Mouse (Mus musculus): Measurements from ENCODE around the gene Ambra1.

The Ambra1 gene

DNA sequence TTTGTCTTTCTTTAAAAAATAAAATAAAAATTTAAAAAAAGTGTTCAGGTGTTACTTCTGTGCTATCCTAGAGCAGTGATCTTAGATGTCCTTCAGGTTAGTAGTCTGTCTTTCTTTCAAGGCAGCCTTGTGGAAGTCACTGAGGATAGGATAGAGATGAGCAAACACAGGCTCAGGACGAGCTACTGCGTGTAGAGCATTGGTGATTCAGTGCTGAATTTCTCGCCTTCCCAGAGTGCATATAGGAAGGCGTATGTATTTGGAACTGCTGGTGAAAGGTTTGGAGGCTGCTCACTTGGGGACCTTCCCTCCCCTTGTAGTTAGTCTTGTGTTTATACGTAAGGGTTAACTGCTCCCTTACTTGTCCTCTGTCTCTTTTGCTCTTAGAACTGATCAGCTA is 5.3 kb downstream of the Ambra1 start:
- DNase-seq (ENCODE audit: low spot score in 2 of 2) = no peak

DNA sequence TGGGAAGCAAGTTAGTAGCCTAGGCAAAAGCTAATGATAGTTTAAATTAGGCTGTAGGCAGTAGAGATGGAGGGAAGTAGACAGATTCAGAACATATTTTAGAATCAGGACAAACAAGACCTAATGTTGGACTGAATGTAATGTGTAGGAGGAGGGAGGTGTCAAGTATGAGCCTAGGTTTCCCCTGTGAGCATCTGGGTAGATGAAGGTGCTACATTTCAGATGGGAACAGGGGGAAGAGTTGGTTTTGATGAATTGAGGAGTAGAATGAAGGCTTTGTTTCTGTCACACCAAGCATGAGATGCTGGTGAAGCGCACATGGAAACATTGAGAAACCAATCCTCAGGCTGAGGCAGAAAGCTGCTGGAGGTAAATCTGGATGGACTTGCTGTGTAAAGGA is 9.7 kb downstream of the Ambra1 start:
- no peak for DNase-seq (ENCODE audit: low spot score in 2 of 2)

DNA sequence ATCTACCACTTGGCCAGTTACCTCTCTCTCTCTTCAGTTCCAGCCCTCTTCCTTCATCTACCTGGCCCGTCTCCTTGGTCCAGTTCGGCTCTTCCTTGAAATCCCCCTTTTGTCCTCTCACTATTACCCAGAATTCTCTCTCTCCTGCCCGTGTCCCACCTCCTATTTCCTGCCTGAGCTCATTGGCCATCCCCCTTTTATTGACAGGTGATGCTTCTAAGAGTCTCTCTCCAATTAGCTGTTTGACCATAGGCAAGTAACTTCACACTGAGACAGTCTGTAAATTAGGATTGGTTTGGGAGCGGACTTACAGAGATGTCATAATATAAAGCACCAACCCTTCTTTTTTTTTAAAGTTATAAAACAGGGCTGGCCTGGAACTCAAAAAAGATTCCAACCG is 14.8 kb downstream of the Ambra1 start:
- no peak for DNase-seq (ENCODE audit: low spot score in 2 of 2)

DNA sequence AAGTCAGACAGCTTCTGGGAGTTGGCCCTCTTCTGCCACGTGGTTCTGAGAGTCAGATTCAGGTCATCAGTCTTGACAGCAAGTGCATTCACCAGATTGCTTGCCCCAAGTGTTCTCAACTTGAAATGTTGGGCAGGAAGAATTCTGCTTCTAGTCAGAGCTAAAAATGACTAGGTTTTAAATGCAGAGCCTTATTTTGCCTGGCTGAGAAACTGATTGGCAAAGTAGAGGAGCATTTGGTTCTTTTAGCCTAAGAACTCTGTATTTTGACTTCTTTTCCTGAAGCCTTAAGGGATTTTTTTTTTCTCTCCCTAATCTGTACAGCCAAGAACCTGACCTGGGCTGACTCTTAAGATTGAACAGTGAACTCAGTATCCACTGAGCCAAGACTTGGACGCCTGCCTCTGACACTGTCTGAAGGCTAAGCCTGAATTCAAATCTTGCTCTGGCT is 19.9 kb downstream of the Ambra1 start:
- DNase-seq (ENCODE audit: low spot score in 2 of 2) = no peak

DNA sequence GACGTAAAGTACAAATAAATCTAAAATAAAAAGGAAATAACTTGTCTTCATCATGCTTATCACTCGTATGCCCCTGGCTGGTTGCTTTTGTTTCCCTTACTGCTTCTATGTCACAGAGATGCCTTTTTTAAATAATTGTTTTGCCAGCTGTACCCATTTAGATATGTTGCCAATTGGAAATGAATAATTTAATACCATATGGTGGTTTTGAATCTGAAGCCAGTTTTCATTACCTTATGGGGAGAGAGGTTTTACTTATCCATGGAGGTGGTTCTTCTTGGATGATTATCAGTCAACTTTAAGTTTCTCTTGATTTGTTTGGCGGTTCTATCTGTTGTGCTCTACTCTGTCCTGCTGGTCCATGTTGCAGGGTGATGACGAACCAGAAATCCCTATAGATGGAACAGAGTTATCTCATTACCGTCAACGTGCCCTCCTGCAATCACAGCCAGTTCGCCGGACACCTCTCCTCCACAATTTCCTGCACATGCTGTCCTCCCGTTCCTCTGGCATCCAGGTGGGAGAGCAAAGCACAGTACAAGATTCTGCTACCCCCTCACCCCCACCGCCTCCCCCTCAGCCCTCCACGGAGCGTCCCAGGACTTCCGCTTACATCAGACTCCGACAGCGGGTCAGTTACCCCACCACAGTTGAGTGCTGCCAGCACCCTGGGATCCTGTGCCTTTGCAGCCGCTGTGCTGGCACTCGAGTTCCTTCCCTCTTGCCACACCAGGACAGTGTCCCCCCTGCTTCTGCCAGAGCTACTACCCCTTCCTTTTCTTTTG is 42.2 kb downstream of the Ambra1 start:
- no peak for DNase-seq (ENCODE audit: low spot score in 2 of 2)

DNA sequence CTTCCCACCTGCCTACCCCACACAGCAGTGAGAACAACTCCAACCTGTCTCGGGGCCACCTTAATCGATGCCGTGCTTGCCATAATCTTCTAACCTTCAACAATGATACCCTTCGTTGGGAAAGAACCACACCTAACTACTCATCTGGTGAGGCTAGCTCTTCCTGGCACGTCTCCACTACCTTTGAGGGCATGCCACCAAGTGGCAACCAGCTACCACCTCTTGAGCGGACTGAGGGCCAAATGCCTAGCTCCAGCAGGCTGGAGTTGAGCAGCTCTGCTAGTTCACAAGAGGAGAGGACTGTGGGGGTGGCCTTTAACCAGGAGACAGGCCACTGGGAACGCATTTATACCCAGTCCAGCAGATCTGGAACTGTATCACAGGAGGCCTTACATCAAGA is 43.4 kb downstream of the Ambra1 start:
- no peak for DNase-seq (ENCODE audit: low spot score in 2 of 2)

DNA sequence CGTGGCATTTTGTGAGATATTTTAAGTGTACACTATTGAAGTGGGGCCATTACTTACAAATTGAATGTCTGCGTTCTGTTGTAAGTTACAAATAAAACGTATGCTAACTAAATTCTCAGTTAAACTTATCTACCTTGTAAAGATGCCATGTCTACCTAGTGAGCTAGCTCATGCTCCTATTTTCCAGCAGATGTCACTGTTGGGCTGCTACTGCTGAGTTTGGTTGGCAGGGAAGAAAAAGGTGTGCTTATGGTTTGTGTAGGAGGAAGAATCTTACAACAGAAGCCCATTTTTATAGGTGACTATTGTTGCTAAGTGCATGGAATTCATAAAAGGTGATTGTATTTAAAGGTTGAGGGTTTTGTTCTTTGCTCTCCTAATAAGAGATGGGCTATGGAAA is 49.2 kb downstream of the Ambra1 start:
- no peak for DNase-seq (ENCODE audit: low spot score in 2 of 2)

DNA sequence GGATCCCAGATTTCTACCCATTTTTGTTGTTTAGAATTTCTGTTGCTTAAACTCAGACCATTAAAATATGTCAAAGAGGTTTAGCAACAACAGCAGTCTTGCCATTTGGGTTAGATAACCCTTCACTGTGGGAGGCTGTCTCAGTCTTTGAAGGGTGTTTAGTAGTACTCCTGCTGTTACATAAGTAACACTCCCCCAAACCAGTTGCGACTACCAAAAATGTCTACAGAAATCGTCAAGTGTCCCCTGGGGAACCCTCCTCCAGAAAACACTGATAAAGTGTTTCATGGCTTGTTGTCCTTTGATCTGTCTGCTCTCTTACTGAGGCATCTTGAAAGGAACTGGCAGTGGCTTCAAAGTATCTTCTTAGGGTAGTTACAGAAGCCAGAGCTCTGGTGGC is 61.7 kb downstream of the Ambra1 start:
- no peak for DNase-seq (ENCODE audit: low spot score in 2 of 2)

DNA sequence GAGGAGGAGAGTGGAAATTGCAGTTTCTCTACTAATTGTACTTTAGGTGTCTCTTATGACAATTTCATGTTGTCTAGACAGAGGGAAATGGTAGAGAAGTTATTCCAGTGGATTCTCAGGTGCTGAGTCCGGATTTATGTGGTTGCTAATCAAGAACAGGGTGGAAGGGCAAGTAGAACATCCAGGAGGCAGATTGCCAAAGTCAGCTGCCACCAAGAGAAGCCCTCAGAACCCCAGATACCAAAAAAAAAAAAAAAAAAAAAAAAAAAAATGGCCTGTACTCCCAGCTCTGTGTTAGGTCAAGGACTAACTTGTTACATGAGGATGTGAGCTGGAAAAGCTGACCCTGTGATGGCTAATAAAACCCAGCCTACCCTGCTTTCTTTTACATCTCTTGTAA is 62.4 kb downstream of the Ambra1 start:
- no peak for DNase-seq (ENCODE audit: low spot score in 2 of 2)

DNA sequence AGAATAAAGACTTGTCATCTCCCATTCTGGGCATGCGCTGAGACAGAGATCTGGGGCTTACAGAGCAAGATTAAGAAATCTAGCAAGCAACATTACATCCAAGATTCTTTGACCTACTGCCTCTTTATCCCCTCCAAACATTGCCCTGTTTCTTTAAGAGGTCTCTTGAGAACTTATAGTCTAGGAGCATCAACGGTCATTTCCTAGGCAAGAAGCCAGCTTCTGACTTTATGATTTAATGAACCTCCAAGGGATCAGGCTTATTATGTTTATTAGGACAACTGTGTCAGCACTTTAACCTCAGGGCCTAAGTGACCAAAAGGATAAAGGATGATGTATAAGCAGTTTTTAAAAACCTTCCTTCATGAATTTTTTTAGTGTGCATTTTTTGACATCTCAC is 64.5 kb downstream of the Ambra1 start:
- no peak for DNase-seq (ENCODE audit: low spot score in 2 of 2)

DNA sequence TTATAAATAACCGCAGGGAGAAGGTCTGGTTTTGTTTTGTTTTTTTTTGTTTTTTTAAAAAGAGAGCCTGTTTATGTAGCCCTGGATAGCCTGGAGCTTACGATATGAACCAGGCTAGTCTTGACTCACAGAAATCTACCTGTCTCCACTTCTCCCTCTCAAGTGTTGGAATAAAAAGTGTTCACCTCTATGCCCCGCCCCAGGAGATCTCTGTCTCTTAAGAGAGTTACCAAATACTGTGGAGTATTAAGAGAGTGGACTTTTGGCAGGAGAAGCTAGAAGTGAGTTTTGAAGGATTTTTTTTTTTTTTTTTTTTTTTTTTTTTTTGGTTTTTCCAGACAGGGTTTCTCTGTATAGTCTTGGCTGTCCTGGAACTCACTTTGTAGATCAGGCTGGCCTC is 65.2 kb downstream of the Ambra1 start:
- no peak for DNase-seq (ENCODE audit: low spot score in 2 of 2)

DNA sequence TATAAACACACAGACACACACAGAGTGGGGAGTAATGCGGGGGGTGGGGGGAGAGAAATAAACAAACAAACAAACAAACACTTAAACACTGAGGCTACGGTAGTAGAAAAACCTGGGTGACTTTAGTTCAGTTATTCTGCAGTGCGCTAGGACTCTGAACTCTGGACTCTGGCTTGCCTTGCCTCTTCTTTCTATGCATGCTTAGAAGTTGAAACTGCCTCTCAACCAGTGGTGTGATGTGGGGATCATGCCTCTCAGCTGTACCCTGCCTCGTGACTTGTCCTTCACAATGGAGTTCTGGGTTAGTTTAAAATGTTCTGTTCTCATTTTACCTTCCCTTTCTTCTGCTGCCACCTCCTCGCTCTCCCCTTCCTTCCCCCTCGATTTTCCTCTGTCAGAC is 81.5 kb downstream of the Ambra1 start:
- no peak for DNase-seq (ENCODE audit: low spot score in 2 of 2)

DNA sequence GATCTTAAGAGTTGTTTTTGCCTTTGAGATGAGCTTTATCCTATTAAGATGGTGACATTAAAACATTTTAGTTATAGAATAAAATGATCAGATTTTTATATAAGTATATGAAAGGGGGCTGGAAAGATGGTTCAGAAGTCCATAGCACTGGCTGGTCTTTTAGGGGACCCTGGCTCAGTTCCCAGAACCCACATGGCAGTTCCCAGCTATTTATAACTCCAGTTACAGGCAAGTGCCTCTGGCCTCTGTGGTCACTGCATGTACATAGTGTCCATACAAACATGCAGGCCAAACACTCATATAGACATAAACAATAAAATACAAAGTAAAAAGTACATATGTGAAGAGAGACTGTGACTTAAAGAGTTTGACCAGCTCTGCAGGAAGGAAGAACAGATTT is 86.8 kb downstream of the Ambra1 start:
- DNase-seq (ENCODE audit: low spot score in 2 of 2) = no peak

DNA sequence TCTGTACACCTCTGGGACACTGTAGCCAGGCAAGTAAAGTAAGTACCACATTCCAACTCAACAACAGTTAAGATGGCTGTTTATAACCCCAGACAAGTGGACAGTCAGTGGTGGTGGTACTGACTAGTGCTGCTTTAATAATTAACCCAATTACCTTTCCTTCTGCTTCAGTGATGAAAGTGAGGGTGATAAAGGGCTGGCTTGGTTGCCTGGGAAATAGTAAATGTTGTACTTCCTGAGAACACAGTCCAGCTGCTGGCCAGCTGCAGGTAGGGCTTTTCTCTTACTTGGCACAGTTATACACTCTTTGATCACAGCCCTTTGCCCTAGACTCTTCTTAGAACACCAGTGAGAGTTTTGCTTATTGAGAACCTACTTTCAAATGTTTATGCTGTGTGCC is 102.3 kb downstream of the Ambra1 start:
- DNase-seq (ENCODE audit: low spot score in 2 of 2) = no peak

DNA sequence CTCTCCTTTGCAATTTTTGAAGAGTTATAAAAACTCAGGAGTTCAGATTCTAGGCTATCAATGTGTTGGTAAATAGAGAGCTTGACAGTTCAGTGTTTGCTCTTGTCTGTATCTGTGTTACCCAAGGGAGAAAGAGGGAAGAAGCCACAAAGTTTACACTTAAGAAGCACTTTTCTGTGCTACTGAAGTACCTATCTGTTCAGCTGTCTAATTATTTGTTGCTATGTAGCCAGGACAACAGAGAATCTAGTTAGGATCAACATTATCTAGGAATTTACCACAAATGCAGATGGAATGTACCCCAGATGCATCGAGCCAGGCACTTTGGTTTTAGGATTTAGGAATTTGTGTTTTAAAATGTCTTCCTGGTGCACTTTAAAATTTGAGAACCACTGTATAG is 104.3 kb downstream of the Ambra1 start:
- no peak for DNase-seq (ENCODE audit: low spot score in 2 of 2)

DNA sequence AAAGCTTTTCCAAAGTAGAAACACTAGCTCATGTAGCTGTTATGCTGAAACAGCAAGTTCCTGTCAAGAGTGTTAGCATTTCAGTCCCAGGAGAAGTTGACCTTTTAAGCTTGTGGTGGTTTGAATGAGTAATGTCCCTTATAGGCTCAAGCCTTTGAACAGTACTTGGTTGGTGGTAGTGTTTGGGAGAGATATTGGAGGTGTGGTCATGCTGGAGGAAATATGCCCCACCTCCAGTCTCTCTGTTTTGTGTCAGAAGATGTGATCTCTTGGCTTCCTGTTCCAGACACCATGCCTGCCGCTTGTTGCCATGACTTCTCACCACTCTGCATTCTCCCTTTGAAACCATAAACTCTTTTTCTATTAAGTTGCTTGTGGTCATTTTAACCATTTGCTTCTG is 105.1 kb downstream of the Ambra1 start:
- no peak for DNase-seq (ENCODE audit: low spot score in 2 of 2)

DNA sequence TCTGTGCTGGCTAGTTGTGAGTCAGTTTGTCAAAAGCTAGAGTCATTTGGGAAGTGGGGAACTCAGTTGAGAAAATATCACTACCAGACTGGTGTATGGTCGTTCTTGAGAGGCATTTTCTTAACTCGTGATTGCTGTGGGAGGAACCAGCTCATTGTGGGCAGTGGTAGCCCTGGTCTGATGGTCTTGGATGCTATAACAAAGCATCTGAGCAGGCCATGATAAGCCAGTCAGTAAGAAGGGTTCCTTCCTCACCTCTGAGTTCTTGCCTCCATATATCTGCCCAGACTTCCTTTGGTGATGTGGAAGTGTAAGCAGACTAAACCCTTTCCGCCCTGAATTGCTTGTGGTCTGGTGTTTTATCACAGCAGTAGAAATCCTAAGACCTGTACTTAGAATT is 105.7 kb downstream of the Ambra1 start:
- DNase-seq (ENCODE audit: low spot score in 2 of 2) = no peak

DNA sequence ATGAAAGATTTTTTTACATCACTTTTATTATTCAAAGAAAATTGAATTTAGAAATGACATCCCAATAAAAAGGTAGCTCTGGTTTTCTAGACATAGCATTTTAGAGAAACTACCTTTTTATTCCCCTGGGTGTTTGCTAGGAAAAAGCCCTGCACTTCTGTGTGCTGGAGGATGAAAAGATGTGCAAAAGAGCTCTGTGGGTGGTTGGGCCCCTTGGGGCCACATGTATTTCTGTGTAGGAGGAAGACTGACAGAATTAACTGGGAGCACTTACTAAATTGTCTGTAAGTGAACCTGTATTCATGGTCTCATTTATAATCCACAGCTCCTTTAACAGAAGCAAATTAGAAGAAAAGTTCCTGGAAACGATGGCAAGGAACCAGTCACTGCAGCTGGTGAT is 114.2 kb downstream of the Ambra1 start:
- DNase-seq (ENCODE audit: low spot score in 2 of 2) = no peak

DNA sequence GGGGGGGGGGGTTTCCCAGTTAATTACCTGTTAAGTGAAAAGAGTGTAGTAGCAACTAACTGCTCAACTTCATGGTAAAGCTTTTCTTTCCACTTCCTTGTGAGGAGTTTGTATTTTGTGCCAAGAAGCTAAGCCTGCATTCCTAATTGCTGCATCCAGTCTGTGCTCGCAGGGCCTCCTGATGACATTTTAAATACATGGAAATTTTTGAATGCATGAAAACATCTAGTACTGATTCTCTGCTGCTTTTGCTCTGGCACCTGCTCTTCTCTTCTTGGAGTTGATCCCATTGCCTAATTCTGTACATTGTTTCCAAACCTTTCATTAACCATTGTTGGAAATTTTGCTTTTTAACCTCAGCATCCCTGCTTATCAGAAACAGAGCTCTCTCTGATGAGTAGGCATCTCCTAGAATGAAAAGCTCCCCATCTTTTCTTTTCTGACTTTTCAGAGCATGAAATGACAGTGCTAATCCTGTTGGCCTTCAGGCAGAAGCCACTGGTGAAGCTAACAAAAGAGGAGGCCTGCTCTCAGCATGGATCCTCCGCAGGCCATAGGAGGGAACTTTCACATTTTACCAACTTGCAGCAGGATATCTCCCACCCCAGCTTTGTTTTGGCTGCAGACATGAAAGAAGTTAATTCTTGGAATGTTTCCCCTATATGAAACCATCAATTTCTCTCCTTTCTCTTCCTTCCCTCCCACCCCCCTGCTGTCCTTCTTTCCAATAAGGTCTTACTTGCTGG is 122.7 kb downstream of the Ambra1 start:
- DNase-seq (ENCODE audit: low spot score in 2 of 2) = no peak

DNA sequence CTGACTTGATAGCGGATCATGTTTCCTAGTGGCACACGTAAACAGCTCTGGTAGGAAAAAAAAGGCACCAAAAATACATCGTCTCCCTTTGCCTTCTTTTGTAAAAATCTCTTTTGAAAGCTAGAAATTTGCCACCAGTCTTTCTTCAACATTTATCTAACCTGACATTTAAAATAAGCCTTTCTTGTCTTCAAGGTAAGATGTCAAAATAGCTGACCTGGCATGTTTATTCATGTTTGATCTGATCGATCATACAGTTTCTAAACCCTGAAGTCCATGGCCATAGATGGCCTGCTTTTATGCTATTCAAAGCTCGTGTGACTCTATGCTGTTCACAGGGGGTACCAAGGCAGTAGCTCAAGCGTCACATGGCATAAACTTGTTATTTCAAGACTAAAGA is 124.6 kb downstream of the Ambra1 start:
- no peak for DNase-seq (ENCODE audit: low spot score in 2 of 2)

DNA sequence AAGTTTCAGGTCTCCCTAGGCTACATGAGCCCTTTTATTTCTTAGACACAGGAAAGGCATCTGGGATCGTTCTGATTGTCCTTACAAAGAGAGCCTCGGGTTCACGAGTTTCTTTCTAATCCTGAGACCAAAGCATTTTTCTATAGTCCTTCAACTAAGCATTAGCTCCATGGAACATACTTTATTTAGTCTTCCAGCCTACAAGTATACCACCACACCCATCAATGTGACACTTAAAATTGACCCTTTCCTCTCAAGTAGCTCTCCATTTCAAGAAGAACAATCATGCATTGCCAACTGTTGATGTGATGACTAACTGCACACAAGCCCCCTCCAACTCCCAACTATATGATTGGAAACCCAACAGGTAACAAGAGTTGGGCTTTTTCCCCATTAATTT is 127.0 kb downstream of the Ambra1 start:
- no peak for DNase-seq (ENCODE audit: low spot score in 2 of 2)

DNA sequence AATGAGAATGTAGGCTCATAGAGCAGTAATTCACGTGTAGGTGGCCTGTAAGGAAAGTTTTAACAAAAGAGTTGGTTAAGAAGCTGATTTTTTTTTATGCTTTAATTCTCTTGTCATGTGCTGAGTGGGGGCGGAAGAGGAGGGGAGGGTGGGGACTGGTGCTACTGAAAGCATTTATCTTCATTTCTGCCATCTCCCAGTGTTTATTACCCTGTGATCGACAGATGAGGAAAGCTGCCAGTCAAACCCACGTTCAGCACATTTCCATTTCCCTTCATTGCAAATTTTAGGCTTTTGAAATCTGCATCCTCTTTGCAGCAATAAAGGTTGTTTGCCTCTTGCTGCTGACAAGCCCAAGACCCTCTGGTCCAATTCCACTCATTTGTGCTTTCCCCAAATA is 129.5 kb downstream of the Ambra1 start:
- DNase-seq (ENCODE audit: low spot score in 2 of 2) = no peak

DNA sequence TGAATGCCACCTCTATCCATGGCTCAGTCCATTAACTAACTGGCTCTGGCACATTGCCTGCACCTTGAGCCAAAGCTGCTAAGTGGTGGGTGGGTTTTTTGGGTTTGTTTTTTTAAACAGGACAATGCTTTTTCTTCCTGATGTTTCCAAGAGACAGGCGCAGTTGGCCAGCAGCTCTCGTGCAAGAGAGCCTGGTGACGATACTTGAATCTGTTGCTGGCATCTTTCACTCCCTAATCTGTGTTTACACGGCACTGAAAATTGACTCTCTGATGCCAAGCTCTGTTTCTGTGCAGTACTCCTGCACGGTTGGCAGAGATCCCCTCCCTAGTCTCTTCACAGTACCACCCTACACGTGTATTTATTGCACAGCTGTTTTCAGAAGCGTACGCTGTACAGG is 140.8 kb downstream of the Ambra1 start:
- no peak for DNase-seq (ENCODE audit: low spot score in 2 of 2)

DNA sequence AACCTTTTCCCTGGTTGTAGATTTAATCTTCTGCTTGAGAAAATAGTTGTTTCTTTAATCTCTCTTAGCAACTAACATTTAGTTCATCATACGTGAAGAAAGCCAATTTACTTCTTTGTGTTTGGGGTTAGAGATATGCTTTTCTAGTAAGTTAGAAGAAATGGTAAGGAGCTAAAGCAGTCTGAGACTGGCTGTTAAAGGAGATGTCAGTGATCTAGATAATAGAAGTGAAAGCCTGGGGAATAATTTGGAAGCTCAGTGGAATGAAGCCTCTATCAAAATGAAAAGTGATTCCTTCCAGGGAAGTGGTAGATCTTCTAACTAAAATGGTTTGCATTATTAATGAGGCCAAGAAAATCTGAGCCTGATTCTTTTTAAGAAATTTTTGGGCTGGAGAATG is 141.3 kb downstream of the Ambra1 start:
- DNase-seq (ENCODE audit: low spot score in 2 of 2) = no peak

All from spleen, postnatal 14 days (tissue).